Mouse (Mus musculus): ENCODE data around the gene Gm43738.

Gm43738 gene

GRCm38 (mm10) chr3:89100811-89101210 is at the start of gene Gm43738:
Gene Gm43738 (minus strand): TSS chr3:89101099.
- DNase-seq (ENCODE audit: low read depth) = no peak

- no peak for DNase-seq (ENCODE audit: low read depth)
Measured at GRCm38 (mm10) chr3:89148567-89148966, 47.7 kb upstream of the Gm43738 start.

GRCm38 (mm10) chr3:89147979-89148311 is 47.0 kb upstream of the Gm43738 start:
- DNase-seq (ENCODE audit: low read depth) = no peak

GRCm38 (mm10) chr3:89147101-89147978 is 46.4 kb upstream of the Gm43738 start:
- no peak for DNase-seq (ENCODE audit: low read depth)

GRCm38 (mm10) chr3:89145566-89145965 is 44.7 kb upstream of the Gm43738 start:
- DNase-seq (ENCODE audit: low read depth) = no peak

- DNase-seq (ENCODE audit: low read depth) = no peak
Measured at GRCm38 (mm10) chr3:89144821-89145220, 43.9 kb upstream of the Gm43738 start.

- no peak for DNase-seq (ENCODE audit: low read depth)
Measured at GRCm38 (mm10) chr3:89136365-89136764, 35.5 kb upstream of the Gm43738 start.

GRCm38 (mm10) chr3:89135958-89136357 is 35.1 kb upstream of the Gm43738 start, which contains the start of gene Pklr:
Gene Pklr (plus strand): TSS chr3:89136142.
- DNase-seq (ENCODE audit: low read depth) = no peak

GRCm38 (mm10) chr3:89133752-89134151 is 32.9 kb upstream of the Gm43738 start:
- no peak for DNase-seq (ENCODE audit: low read depth)

- no peak for DNase-seq (ENCODE audit: low read depth)
Measured at GRCm38 (mm10) chr3:89133063-89133450, 32.2 kb upstream of the Gm43738 start.

- no peak for DNase-seq (ENCODE audit: low read depth)
Measured at GRCm38 (mm10) chr3:89132285-89133062, 31.6 kb upstream of the Gm43738 start.

GRCm38 (mm10) chr3:89131816-89132215 is 30.9 kb upstream of the Gm43738 start:
- no peak for DNase-seq (ENCODE audit: low read depth)

GRCm38 (mm10) chr3:89129908-89130307 is 29.0 kb upstream of the Gm43738 start:
- no peak for DNase-seq (ENCODE audit: low read depth)

GRCm38 (mm10) chr3:89125981-89126380 is 25.1 kb upstream of the Gm43738 start:
- no peak for DNase-seq (ENCODE audit: low read depth)

- no peak for DNase-seq (ENCODE audit: low read depth)
Measured at GRCm38 (mm10) chr3:89124241-89124640, 23.3 kb upstream of the Gm43738 start.

- DNase-seq (ENCODE audit: low read depth) = no peak
Measured at GRCm38 (mm10) chr3:89123313-89123712, 22.4 kb upstream of the Gm43738 start.

GRCm38 (mm10) chr3:89115522-89115921 is 14.6 kb upstream of the Gm43738 start:
- no peak for DNase-seq (ENCODE audit: low read depth)

- no peak for DNase-seq (ENCODE audit: low read depth)
Measured at GRCm38 (mm10) chr3:89113058-89113457, 12.2 kb upstream of the Gm43738 start.

- no peak for DNase-seq (ENCODE audit: low read depth)
Measured at GRCm38 (mm10) chr3:89108146-89108545, 7.2 kb upstream of the Gm43738 start.

GRCm38 (mm10) chr3:89107545-89107944 is 6.6 kb upstream of the Gm43738 start:
- DNase-seq (ENCODE audit: low read depth) = no peak

GRCm38 (mm10) chr3:89106881-89107280 is 6.0 kb upstream of the Gm43738 start:
- no peak for DNase-seq (ENCODE audit: low read depth)

GRCm38 (mm10) chr3:89103291-89103595 is 2.3 kb upstream of the Gm43738 start:
- DNase-seq (ENCODE audit: low read depth) = no peak
